Mouse (Mus musculus) neural tube, embryonic 10.5 days (tissue): ENCODE results near the gene Mllt6.
"Not testable (repeated sequence)": the region's sequence is repeated elsewhere in the genome, so short reads cannot be mapped to it uniquely, and the experiment has no call there.

Experiments
- DNase-seq: peaks from one replicate; pipeline ENCODE4 v3.0.0-alpha.2; 2017; ENCODE audit warnings: low spot score; ENCODE audit errors: extremely low spot score

Gene Mllt6

DNA sequence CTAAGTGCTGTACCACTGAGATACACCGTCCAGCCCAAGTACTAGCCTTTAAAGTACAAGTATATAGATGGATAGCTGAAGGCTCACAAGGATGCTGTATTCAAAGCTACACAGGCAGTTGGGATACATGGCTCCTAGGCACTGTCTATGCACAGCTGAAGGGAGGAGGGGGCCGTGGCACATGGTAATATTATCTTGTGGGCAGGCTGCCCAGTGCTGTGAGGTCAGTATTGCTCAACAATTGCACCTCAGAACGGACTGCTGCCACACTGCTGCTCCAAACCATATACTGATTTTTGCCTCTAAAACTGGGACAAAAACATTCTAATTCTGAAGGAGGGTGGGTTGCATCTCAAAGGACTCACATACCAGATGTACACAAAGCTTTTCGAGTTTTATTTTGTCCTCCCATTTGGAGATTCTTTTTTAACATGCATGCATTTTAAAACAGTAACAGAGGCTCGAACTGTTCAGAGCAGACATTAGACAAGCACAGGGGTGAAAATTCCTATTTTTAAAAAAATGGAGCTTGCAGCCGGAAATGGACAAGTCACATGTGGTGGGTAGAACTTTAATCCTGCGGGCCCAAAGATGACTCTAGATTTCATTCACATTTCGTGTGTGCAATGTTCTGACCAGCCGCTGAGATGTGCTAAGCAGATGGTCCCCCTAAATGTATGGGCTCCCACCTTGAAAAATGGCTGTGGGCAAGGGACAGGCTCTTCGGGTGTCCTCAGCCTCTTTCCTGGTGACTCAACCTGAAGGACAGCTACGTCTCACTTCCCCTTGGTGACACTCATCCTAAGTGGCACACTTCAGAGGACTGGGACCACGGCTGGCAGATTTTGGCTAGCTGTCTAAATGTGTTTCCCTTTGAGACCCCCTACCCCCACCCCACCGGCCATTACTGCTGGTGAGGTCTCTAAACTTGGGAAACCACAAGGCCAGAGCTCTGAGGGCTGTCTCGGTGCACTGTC lies 51.9 kb downstream of the Mllt6 start:
- no peak for DNase-seq

DNA sequence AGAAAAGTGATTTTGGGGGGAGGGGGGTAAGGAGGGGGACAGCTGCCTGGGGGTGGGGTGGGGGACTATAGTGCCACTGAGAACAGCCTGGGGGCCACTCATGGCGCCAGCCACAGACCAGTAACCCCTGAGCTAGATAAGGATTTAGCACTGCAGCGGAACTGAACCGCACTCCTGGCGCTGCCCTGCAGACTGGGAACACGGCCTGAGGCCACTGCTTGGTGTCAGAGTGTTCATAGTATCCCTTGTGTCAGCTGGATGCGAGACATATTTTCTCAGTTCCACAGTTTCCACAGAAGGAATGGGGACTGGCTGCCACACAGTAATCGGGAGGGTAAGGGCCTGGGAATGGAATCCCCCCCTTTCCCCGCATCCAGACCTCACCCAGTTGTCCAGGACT lies 52.8 kb downstream of the Mllt6 start:
- no peak for DNase-seq

DNA sequence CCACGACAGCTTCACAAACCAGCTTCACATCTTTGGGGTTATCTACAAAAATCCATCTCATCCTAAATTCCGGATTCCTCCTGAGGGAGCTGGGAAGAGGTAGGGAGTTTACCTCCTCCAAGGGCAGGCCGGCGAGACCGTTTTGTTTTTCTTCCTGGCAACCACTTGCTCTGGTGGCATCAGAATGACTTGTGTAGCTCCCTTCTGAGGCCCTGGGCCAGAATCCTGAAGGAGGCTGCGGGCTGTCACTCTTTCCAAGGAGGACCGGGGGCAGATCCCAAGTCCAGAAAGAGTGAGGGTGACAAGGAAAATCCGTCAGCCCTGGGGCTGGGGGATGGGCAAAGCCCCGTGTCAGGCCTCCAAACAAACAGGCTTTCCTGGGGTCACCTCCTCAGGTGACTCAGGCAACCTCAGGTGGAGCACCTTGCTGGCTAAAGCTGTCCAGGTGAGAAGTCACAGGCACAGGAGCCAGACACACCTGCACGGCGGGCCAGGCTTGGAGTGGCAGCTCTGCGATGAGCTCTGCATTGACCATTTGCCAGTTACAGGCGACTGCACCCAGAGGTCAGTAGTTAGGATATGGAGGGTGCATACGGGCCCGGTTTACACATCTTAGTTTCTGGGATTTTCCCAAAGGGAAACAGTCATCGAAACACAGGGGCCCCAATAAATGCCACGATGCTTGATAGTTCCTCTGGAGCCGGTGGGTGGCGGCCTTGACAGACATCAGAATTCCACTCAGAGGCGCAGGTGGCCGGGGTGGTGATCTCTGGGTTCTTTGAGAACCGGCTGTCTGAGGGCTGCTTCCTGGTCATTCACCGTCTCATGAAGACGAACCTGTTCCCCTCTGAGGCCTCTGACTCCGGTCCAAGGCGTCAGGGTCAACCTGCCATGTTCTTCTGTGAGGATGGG lies 54.4 kb downstream of the Mllt6 start:
- DNase-seq, result no peak

- no peak for DNase-seq
Observed at GRCm38 (mm10) chr11:97718281-97718860, 55.2 kb downstream of the Mllt6 start.

DNA sequence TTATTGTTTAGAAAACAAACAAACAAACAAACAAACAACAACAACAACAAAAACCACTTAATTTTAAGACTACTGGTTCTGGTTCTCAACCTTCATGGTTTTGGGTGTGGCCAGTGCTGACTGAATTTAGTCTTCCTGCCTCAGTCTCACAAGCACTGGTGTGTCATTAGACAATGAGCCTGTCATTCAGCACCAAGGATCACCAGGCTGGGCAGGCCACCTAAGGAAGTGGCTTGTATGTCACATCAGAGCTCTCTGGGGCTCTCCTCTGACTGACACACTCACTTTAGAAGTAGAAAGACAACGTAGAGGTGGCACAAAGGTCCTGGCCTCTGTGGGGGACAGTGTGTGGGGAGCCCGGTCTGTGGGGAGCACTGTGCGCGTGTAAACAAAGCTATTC lies 55.8 kb downstream of the Mllt6 start:
- DNase-seq, result no peak

GRCm38 (mm10) chr11:97721338-97721737 lies 58.1 kb downstream of the Mllt6 start:
- DNase-seq, result no peak

GRCm38 (mm10) chr11:97723709-97724108 lies 60.5 kb downstream of the Mllt6 start:
- no peak for DNase-seq

- no peak for DNase-seq
Observed at GRCm38 (mm10) chr11:97728311-97728710, 65.1 kb downstream of the Mllt6 start.

DNA sequence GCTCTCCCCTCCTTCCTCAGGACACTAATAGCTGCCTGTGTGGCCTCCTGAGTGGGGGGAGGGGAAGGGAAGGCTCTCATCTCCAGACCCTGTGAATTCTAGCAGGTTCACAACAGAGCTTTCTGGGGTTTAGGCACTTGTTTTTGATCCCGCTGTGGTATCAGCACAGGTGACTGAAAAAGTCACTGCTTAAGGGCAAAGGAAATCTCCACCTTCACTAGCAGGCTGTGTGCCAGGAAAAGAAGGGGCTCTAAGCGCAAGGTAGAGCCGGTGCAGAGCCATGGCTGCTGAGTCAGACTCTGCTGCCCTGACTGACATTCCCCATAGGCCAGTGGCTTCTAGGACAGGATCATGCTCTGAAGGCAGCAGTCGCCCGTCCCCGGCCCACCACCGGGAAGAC lies 65.5 kb downstream of the Mllt6 start:
- no peak for DNase-seq

- peak; percentile 31 for DNase-seq
Observed at GRCm38 (mm10) chr11:97733689-97734088, 70.5 kb downstream of the Mllt6 start.

DNA sequence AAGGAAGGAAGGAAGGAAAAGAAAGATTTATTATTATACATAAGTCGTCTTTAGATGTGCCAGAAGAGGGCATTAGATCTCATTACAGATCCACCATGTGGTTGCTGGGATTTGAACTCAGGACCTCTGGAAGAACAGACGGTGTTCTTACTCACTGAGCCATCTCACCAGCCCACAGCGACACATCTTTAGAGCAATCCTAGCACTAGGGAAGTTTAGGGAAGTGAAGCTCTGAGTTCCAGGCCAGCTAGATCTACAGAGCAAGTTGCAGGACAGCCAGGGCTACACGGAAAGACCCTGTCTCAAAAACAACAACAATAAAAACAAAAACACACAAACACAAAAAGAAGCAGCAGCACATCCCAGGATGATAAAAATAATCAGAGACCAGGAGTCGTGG lies 71.6 kb downstream of the Mllt6 start:
- not testable (repeated sequence) for DNase-seq
